Mouse (Mus musculus): ENCODE measurements around the gene Lrrfip1. TPM values are rescaled to one million over a fixed set of nuclear protein-coding genes. Genes with fewer than 3 reads are reported as not detected.
A peak's percentile ranks its signal among the peaks of the same experiment; 100 is the strongest.

Lrrfip1 gene
- polyA plus RNA-seq, 1 experiment from 2014 or later: 43.3 TPM

DNA sequence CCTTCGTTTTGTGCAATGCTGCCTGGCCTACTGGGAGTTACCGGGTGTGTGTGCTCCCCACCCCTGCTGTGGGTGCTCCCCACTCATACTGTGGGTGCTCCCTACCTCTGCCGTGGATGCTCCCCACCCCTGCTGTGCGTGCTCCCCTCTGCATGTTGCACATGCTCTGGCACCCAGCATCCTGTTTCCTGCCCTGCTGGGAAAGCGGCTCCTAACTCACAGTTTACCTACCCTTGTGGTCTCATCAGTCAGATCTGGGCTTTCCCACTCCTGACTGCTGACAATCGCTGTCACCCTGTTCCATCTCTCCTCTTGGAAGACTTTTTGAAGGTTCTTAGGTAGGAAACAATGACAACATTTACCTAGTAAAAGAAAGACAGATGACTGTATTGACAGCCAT, 91.9 kb downstream of the Lrrfip1 start:
- Histone ChIP-seq H3K4me1 (ENCODE audit: control insufficient read depth, insufficient read depth, low read depth, low read length) (no peaks in the 10 kb centered on the region), H3K36me3 (ENCODE audit: control insufficient read depth, insufficient read depth, low read length) (no peaks in the 10 kb centered on the region), H3K27ac (ENCODE audit: low read depth, low read length) (no peak overlapping the region), H3K4me2 (ENCODE audit: low read length) (no peak overlapping the region), H3K9me3 (ENCODE audit: control insufficient read depth, low read length) (no peaks in the 10 kb centered on the region), H3K9ac (ENCODE audit: low read depth, low read length) (no peak overlapping the region), H3K27me3 (replicated peaks; ENCODE audit: control insufficient read depth, insufficient read depth, low read length) (no peaks in the 10 kb centered on the region), H3K4me3 (ENCODE audit: low read length) (no peak overlapping the region)
- ATAC-seq: no peak
- WGBS: 80% methylated on average over 6 of the region's 6 CpGs

DNA sequence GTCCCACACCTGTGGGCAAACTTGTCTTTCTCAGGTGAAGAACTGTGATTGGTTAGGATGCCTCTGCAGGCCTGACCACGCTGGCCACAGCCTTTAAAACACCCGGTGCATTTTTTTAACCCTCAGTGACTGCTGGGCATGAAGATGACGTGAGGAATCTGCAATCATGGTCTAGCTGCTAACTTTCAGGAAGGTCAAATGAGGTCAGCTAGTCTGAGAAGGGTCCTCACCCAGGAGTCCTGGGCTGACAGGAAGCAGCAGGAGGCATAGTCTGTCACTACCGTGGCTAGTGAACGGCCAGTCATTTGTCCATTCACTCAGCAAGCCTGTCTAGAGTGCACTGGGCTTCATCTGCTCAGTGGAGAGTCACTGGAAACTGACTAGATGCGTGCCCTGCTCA, 93.9 kb downstream of the Lrrfip1 start:
- Histone ChIP-seq H3K27me3 (replicated peaks; ENCODE audit: control insufficient read depth, insufficient read depth, low read length) (no peaks in the 10 kb centered on the region), H3K9ac (ENCODE audit: low read depth, low read length) (no peak overlapping the region), H3K4me3 (ENCODE audit: low read length) (no peak overlapping the region), H3K9me3 (ENCODE audit: control insufficient read depth, low read length) (no peaks in the 10 kb centered on the region), H3K4me2 (ENCODE audit: low read length) (no peak overlapping the region), H3K36me3 (ENCODE audit: control insufficient read depth, insufficient read depth, low read length) (no peaks in the 10 kb centered on the region), H3K27ac (ENCODE audit: low read depth, low read length) (no peak overlapping the region), H3K4me1 (ENCODE audit: control insufficient read depth, insufficient read depth, low read depth, low read length) (no peaks in the 10 kb centered on the region)
- WGBS: 56% methylated on average over 6 of the region's 6 CpGs
- ATAC-seq: no peak

DNA sequence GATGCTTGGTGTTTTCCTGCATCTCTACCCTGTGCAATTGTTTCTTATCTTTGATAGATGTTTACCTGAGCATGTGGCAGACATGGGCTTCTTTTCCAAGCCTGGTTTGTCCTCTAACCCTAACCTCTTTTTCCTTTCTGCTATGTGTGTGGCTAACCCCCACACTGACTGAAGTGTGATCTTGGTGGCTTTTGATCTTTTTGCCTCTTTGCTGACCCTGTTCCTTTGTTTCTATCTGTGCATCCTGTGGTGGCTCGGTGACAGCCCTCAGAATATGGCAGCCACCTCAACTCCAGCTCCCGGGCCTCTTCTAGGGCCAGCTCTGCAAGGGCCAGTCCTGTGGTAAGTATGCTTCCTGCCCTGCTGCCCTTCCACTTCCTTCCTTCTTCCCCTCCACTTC, 94.8 kb downstream of the Lrrfip1 start:
- H3K27me3 ChIP-seq (replicated peaks; ENCODE audit: control insufficient read depth, insufficient read depth, low read length): no peaks in the 10 kb centered on the region
- H3K4me2 ChIP-seq (ENCODE audit: low read length): no peak overlapping the region
- H3K4me3 ChIP-seq (ENCODE audit: low read length): no peak overlapping the region
- H3K27ac ChIP-seq (ENCODE audit: low read depth, low read length): no peak overlapping the region
- no peaks in the 10 kb centered on the region for H3K9me3 ChIP-seq (ENCODE audit: control insufficient read depth, low read length)
- ATAC-seq: no peak
- H3K36me3 ChIP-seq (ENCODE audit: control insufficient read depth, insufficient read depth, low read length): no peaks in the 10 kb centered on the region
- H3K9ac ChIP-seq (ENCODE audit: low read depth, low read length): no peak overlapping the region
- 45% methylated on average over 2 of the region's 2 CpGs for WGBS
- no peaks in the 10 kb centered on the region for H3K4me1 ChIP-seq (ENCODE audit: control insufficient read depth, insufficient read depth, low read depth, low read length)

GRCm38 (mm10) chr1:91094001-91094400, 95.5 kb downstream of the Lrrfip1 start:
- ATAC-seq: no peak
- H3K4me1 ChIP-seq (ENCODE audit: control insufficient read depth, insufficient read depth, low read depth, low read length): no peaks in the 10 kb centered on the region
- no peak overlapping the region for H3K4me2 ChIP-seq (ENCODE audit: low read length)
- no peaks in the 10 kb centered on the region for H3K27me3 ChIP-seq (replicated peaks; ENCODE audit: control insufficient read depth, insufficient read depth, low read length)
- no peak overlapping the region for H3K9ac ChIP-seq (ENCODE audit: low read depth, low read length)
- no peaks in the 10 kb centered on the region for H3K36me3 ChIP-seq (ENCODE audit: control insufficient read depth, insufficient read depth, low read length)
- H3K4me3 ChIP-seq (ENCODE audit: low read length): no peak overlapping the region
- H3K9me3 ChIP-seq (ENCODE audit: control insufficient read depth, low read length): no peaks in the 10 kb centered on the region
- WGBS: 92% methylated on average over 5 of the region's 5 CpGs
- H3K27ac ChIP-seq (ENCODE audit: low read depth, low read length): no peak overlapping the region

- 81% methylated on average over 3 of the region's 3 CpGs for WGBS
- Histone ChIP-seq H3K27ac (ENCODE audit: low read depth, low read length) (no peak overlapping the region), H3K4me1 (ENCODE audit: control insufficient read depth, insufficient read depth, low read depth, low read length) (no peaks in the 10 kb centered on the region), H3K4me3 (ENCODE audit: low read length) (no peak overlapping the region), H3K27me3 (replicated peaks; ENCODE audit: control insufficient read depth, insufficient read depth, low read length) (no peaks in the 10 kb centered on the region), H3K9me3 (ENCODE audit: control insufficient read depth, low read length) (no peaks in the 10 kb centered on the region), H3K36me3 (ENCODE audit: control insufficient read depth, insufficient read depth, low read length) (no peaks in the 10 kb centered on the region), H3K4me2 (ENCODE audit: low read length) (no peak overlapping the region), H3K9ac (ENCODE audit: low read depth, low read length) (no peak overlapping the region)
- ATAC-seq: no peak
Observed at GRCm38 (mm10) chr1:91095258-91095657, 96.7 kb downstream of the Lrrfip1 start.

- no peak for ATAC-seq
- no peak overlapping the region for H3K9ac ChIP-seq (ENCODE audit: low read depth, low read length)
- H3K4me1 ChIP-seq (ENCODE audit: control insufficient read depth, insufficient read depth, low read depth, low read length): no peaks in the 10 kb centered on the region
- WGBS: 58% methylated on average over 1 of the region's 1 CpGs
- H3K4me2 ChIP-seq (ENCODE audit: low read length): no peak overlapping the region
- no peaks in the 10 kb centered on the region for H3K9me3 ChIP-seq (ENCODE audit: control insufficient read depth, low read length)
- no peaks in the 10 kb centered on the region for H3K27me3 ChIP-seq (replicated peaks; ENCODE audit: control insufficient read depth, insufficient read depth, low read length)
- no peaks in the 10 kb centered on the region for H3K36me3 ChIP-seq (ENCODE audit: control insufficient read depth, insufficient read depth, low read length)
- H3K4me3 ChIP-seq (ENCODE audit: low read length): no peak overlapping the region
- no peak overlapping the region for H3K27ac ChIP-seq (ENCODE audit: low read depth, low read length)
Observed at GRCm38 (mm10) chr1:91095853-91096252, 97.3 kb downstream of the Lrrfip1 start.

GRCm38 (mm10) chr1:91096490-91096889, 98.0 kb downstream of the Lrrfip1 start:
- H3K4me1 ChIP-seq (ENCODE audit: control insufficient read depth, insufficient read depth, low read depth, low read length): no peaks in the 10 kb centered on the region
- no peaks in the 10 kb centered on the region for H3K27me3 ChIP-seq (replicated peaks; ENCODE audit: control insufficient read depth, insufficient read depth, low read length)
- WGBS: 81% methylated on average over 5 of the region's 5 CpGs
- H3K9me3 ChIP-seq (ENCODE audit: control insufficient read depth, low read length): no peaks in the 10 kb centered on the region
- H3K4me2 ChIP-seq (ENCODE audit: low read length): no peak overlapping the region
- no peak for ATAC-seq
- H3K27ac ChIP-seq (ENCODE audit: low read depth, low read length): no peak overlapping the region
- H3K4me3 ChIP-seq (ENCODE audit: low read length): no peak overlapping the region
- no peaks in the 10 kb centered on the region for H3K36me3 ChIP-seq (ENCODE audit: control insufficient read depth, insufficient read depth, low read length)
- H3K9ac ChIP-seq (ENCODE audit: low read depth, low read length): no peak overlapping the region

- Histone ChIP-seq H3K36me3 (ENCODE audit: control insufficient read depth, insufficient read depth, low read length) (no peaks in the 10 kb centered on the region), H3K9ac (ENCODE audit: low read depth, low read length) (no peak overlapping the region), H3K4me3 (ENCODE audit: low read length) (no peak overlapping the region), H3K4me1 (ENCODE audit: control insufficient read depth, insufficient read depth, low read depth, low read length) (no peaks in the 10 kb centered on the region), H3K9me3 (ENCODE audit: control insufficient read depth, low read length) (no peaks in the 10 kb centered on the region), H3K27ac (ENCODE audit: low read depth, low read length) (no peak overlapping the region), H3K4me2 (ENCODE audit: low read length) (no peak overlapping the region), H3K27me3 (replicated peaks; ENCODE audit: control insufficient read depth, insufficient read depth, low read length) (no peaks in the 10 kb centered on the region)
- 88% methylated on average over 11 of the region's 11 CpGs for WGBS
- no peak for ATAC-seq
Observed at GRCm38 (mm10) chr1:91097283-91097834, 98.8 kb downstream of the Lrrfip1 start.

DNA sequence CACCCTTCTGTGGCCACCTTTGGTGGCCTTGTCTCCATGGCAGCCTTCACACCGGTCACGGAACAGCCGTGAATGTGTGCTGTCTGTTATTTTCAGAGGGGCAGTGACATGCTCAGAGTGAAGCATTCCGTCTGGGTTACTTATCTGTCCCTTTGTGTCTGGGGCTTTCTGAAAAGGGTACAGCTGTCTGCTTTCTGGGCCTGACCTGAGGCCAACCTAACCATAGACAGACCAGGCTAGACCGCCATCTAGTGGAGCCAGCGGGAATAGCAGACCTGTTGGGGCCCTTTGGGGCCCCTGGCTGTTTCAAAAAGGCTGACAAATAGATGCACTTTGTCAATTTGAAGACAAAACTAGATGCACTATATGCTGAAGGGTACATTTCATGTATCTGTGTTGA, 100.3 kb downstream of the Lrrfip1 start:
- no peak overlapping the region for H3K4me2 ChIP-seq (ENCODE audit: low read length)
- no peaks in the 10 kb centered on the region for H3K9me3 ChIP-seq (ENCODE audit: control insufficient read depth, low read length)
- no peaks in the 10 kb centered on the region for H3K4me1 ChIP-seq (ENCODE audit: control insufficient read depth, insufficient read depth, low read depth, low read length)
- H3K27me3 ChIP-seq (replicated peaks; ENCODE audit: control insufficient read depth, insufficient read depth, low read length): no peaks in the 10 kb centered on the region
- 0 out of 2 replicates have a peak, but pooled peaks have one; percentile 58 for ATAC-seq
- H3K9ac ChIP-seq (ENCODE audit: low read depth, low read length): no peak overlapping the region
- H3K4me3 ChIP-seq (ENCODE audit: low read length): no peak overlapping the region
- H3K27ac ChIP-seq (ENCODE audit: low read depth, low read length): no peak overlapping the region
- H3K36me3 ChIP-seq (ENCODE audit: control insufficient read depth, insufficient read depth, low read length): no peaks in the 10 kb centered on the region
- 17% methylated on average over 6 of the region's 6 CpGs for WGBS
